Mouse (Mus musculus) megakaryocyte-erythroid progenitor cell, adult 5-6 weeks (primary cell): ENCODE measurements around the gene Ttyh1. TPM values are rescaled to one million over a fixed set of nuclear protein-coding genes. Genes with fewer than 3 reads are reported as not detected.
"Not testable (repeated sequence)": the region's sequence is repeated elsewhere in the genome, so short reads cannot be mapped to it uniquely, and the experiment has no call there.

Experiments
- ATAC-seq: replicated peaks from 2 replicates; pipeline ENCODE4 v1.8.0; 2016; ENCODE audit warnings: mild to moderate bottlenecking, inconsistent platforms; ENCODE audit not compliant: severe bottlenecking, poor library complexity, low FRiP score, low TSS enrichment
- total RNA-seq, 2 experiments: library from RNA; stranded (forward) in 1 of 2; stranded (reverse) in 1 of 2; fragments of 200-1000, 215-1000 nt in 1 of 2; fragments of >200 nt in 1 of 2; fragmentation: Nextera tagmentation in 1 of 2; gene quantifications; 2 replicates each; pipeline ENCODE4 v1.2.3; 2014 to 2017

The Ttyh1 gene
- total RNA-seq, 2 experiments from 2014 or later = not detected

DNA sequence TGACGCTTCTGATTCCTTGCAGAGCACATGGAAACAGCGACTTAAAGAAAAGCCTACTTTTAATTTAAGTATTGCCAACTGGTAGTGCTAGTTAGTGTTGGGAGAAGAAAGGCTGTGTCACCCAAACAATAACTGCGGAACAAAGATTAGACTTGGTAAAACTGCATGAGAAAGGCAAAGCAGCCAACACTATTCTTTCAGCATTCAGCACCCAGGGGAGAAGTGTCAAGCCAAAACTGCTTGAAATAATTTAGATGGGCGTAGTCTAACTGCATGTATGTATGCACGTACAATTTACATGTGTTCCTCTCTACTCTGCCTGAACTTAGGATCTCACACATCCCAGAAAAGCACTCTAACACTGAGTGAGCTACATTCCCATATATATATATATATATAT is 35.1 kb downstream of the Ttyh1 start:
- no peak for ATAC-seq

DNA sequence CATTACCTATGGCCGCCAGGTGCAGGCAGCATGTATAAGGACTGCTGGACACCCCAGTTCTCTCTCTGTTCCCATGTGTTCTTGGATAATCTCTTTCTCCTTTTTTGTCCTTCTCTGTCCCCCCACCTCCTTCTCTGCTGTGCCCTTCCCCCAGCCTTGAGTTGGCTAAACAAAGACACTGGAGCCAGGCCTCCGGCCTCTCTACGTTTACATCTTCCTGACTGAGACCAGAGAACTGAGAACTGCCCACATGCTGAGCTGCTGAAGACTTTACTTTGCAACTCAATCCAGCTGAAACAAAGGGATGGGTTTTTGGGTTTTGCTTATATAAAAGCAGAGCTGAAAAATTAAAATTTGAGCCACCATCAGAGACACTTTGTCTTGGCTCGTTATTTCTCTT is 35.8 kb downstream of the Ttyh1 start:
- no peak for ATAC-seq

DNA sequence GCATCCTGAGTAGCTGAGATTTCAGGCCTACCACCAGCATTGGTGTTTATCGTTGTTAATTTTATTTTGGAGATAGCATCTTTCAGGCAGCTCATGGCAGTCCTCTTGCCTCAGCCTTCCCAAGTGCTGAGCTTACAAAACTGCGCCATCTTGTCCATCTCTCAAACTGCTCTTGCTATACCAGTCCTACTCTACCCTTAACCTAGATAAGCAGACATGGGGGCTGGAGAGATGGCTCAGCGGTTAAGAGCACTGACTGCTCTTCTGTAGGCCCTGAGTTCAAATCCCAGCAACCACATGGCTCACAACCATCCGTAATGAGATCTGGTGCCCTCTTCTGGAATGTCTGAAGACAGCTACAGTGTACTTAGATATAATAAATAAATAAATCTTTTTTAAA is 42.4 kb downstream of the Ttyh1 start:
- ATAC-seq = not testable (repeated sequence)

DNA sequence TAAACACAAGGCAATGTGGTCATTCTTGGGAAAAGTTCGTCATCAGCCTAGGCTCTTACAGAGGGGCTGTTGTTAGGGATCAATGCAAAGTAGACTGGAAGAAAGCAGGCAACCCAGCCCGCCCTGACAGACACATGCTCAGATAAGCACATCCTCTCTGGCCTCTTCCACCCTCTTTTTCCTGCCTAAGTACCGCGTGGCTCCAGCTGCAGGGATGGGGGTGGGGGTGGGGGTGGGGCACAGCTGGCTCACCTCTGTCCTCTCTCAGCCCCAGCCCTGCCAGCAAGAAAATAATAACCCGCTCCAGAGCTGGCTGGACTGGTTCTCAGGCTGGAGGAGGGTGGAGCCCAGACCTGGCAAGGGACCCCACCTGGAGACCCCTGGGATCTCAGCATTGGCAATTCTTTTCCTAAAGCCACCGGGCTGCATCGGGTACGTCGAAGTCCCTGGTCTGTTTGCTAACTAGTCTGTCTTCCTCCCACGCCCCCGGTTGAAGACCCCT is 44.4 kb downstream of the Ttyh1 start:
- ATAC-seq = 0 out of 2 replicates have a peak, but pooled peaks have one; percentile 18

DNA sequence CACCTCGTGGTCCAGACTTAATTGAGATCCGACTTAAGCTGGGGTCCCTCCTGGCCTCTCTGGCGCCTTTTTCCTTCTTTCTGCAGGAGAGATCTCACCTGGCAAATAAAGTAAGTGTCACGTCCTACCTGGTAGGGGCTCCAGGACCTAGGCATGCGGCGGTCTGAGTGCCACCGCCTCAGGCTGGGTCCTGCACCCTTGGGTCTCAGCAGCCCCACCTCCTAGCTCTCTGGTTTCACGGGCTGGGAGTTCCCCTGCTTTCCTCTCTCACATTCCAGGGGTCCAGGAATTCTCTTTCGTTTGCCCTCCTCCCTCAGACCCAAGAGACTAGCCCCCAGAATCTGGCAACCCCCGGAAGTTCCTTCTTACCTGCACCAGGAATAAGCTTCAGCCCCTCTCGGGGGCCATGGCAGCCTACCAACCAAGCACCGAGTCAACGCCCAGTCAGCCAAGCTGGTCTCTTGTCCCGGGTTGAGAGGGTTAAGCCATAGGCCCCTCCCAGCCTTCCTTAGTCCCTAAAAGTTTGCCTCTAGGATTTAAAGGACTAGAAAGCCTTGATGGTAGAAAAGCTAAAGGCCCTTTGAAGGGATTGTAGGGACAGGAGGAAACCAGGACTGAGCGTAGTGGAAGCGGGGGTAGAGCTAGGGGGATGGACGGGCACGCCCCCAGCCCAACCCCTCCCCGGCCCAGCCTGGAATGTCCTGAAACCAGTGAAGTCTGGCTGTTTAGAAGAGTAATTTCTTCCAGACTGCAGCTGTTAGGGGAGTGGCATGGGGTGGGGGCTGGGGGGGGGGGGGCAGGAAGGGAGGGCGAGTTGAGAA is 45.1 kb downstream of the Ttyh1 start, which contains the start of gene Cdc42ep5:
Gene Cdc42ep5, minus strand, starts transcription at position 771 of the 821 bp plus-strand sequence.
- ATAC-seq = 0 out of 2 replicates have a peak, but pooled peaks have one; percentile 22

DNA sequence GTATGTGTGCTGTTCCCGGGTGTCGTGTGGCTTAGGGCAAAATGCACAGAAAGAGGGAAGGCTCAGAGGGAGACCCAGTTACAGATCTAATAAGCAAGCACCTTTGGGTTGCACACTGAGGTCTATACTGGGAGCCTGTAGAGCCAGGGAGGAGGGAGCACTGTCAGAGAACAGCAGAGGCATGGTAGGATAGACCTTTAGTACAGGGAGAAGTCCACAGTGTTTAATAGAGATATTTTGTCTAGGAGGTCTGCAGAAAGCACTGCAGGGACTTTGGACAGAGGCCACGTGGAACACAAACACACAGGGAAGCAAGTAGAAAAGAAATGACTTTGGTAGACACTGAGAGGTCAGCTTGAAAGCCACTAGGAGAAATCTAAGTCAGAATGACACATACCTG is 46.1 kb downstream of the Ttyh1 start:
- ATAC-seq = no peak

DNA sequence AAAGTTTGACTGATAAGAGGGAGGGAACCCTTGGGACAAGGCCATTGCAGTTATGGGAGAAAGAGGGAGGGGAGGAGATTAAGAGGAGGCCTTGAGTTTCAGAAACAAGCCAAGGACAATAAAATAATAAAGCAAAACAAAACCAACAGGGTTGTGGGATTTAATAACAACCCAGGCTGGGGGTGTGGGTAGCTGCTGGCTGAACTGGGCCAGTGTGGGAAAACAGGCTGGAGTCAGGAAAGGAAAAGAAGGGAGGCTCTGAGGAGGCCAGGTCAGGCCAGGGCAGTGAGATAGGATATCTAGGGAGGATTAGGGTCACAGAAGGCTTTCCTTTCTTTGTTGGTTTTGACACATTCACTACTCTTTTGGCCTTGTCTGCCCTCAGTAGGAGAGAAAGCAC is 47.9 kb downstream of the Ttyh1 start:
- ATAC-seq = no peak

DNA sequence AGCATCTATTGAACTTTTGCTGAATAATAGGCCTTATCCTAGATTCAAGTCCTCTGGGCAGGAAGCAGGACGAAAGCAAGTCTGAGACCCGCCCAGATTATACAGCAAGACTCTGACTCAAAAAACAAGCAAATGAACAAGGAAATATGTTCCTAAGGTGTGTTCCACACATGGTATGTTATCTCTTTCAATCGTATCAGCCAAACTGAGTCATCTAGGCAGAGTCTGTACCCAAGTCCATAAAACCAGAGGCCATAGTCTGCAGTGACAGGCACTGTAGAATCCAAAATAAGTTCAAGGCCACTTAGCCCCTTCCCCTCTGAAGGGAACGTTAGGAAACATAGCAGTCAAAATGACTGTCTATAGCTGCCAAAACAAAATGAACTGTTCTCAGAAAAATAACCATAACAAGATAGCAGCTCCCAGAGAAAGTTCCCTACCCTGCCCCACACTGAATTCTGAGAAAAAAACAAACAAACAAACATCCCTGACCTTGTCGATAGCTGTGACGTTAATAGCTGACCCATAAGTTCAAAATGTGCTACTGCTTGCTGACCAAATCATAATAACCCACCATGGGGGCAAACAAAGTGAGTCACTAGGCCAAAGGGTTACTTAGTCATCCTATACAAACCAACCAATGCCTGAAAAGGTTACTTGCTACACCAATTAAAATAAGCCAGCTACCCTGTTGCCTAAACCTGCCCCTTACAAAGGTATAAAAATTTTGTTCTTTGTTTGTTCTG is 51.2 kb downstream of the Ttyh1 start:
- ATAC-seq = no peak

DNA sequence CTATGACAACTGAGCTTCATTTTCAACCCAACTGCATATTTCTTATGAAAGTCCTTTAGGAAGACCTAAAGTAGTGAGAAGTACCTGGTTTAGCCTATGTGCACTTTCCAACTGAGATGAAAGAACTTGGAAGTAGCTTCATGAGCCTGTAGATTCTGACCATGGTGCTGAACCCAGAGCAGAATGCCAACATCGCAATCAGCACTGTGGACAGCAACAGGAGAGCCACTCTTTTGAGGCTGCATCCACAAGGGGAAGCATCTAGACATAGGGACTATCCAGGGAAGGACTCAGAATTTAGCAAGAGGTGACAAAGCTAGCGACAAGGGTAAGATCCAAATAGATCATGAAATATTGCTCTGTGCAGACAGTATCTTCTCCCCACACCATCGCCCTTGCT is 59.2 kb downstream of the Ttyh1 start:
- ATAC-seq = peak; percentile 67

Other genes with a start within 250 kb of the Ttyh1 start
- not detected in 2 replicates for gene Gm14548, start 221.3 kb upstream of the Ttyh1 start, total RNA-seq (2014; fragmentation: Nextera tagmentation)
- not detected in 2 replicates for gene Gm14548, start 221.3 kb upstream of the Ttyh1 start, total RNA-seq (2017)
- 0.47 TPM in 1 of 2 replicates, not detected in the other for gene Lilra6, start 203.9 kb upstream of the Ttyh1 start, total RNA-seq (2014; fragmentation: Nextera tagmentation)
- not detected in 2 replicates for gene Lilra6, start 203.9 kb upstream of the Ttyh1 start, total RNA-seq (2017)
- 10.6 and 13.4 TPM in 2 replicates for gene Lair1, start 56.2 kb upstream of the Ttyh1 start, total RNA-seq (2014; fragmentation: Nextera tagmentation)
- 7.2 and 22.0 TPM in 2 replicates for gene Lair1, start 56.2 kb upstream of the Ttyh1 start, total RNA-seq (2017)
- 102 and 142 TPM in 2 replicates for gene Leng8, start 17.6 kb downstream of the Ttyh1 start, total RNA-seq (2014; fragmentation: Nextera tagmentation)
- 21.7 and 26.6 TPM in 2 replicates for gene Leng8, start 17.6 kb downstream of the Ttyh1 start, total RNA-seq (2017)
- gene Leng9, start 31.0 kb downstream of the Ttyh1 start, total RNA-seq (2014; fragmentation: Nextera tagmentation) = 0.47 TPM in 1 of 2 replicates, not detected in the other
- gene Leng9, start 31.0 kb downstream of the Ttyh1 start, total RNA-seq (2017) = 2.6 and 3.2 TPM in 2 replicates
- gene Cdc42ep5, start 45.5 kb downstream of the Ttyh1 start, total RNA-seq (2014; fragmentation: Nextera tagmentation) = not detected in 2 replicates
- gene Cdc42ep5, start 45.5 kb downstream of the Ttyh1 start, total RNA-seq (2017) = not detected in 2 replicates
- gene Lilra5, start 118.3 kb downstream of the Ttyh1 start, total RNA-seq (2014; fragmentation: Nextera tagmentation) = not detected in 2 replicates
- not detected in 2 replicates for gene Lilra5, start 118.3 kb downstream of the Ttyh1 start, total RNA-seq (2017)
- gene Ncr1, start 218.3 kb downstream of the Ttyh1 start, total RNA-seq (2014; fragmentation: Nextera tagmentation) = 6.5 TPM in 1 of 2 replicates, not detected in the other
- 1.6 and 30.8 TPM in 2 replicates for gene Ncr1, start 218.3 kb downstream of the Ttyh1 start, total RNA-seq (2017)